Mouse (Mus musculus): Measurements from ENCODE around the gene Anks1b. TPM values are rescaled to one million over a fixed set of nuclear protein-coding genes. Genes with fewer than 3 reads are reported as not detected.

Anks1b gene
- total RNA-seq, 2 experiments from 2014 or later = 0.09 to 0.17 TPM

DNA sequence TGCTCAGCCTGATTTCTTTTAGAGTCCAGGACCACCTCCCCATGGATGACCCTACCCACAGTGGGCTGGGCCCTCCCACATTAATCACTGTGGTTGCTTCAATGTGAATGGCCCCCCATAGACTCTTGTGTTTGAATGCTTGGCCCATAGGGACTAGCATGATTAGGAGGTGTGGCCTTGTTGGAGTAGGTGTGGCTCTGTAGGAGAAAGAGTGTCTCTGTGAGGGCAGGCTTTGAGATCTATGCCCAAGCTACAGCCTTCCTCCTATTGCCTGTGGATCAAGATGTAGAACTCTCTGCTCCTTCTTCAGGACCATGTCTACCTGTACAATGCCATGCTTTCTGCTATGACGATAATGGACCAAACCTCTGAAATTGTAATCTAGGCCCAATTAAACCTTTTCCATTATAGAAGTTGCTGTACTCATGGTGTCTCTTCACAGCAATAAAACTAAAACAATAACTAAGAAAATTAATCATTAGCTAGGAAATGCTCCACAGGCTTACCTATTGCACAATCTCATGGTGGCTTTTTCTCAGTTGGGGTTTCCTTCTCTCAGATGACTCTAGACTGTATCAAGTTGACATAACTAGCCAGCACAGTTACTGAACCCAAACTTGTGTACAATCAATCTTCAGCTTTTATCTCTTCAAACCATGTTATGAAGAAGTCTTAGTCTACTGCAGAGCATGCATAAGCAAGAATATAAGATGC is 73.5 kb downstream of the Anks1b start:
- DNase-seq (ENCODE audit: low spot score) = no peak

DNA sequence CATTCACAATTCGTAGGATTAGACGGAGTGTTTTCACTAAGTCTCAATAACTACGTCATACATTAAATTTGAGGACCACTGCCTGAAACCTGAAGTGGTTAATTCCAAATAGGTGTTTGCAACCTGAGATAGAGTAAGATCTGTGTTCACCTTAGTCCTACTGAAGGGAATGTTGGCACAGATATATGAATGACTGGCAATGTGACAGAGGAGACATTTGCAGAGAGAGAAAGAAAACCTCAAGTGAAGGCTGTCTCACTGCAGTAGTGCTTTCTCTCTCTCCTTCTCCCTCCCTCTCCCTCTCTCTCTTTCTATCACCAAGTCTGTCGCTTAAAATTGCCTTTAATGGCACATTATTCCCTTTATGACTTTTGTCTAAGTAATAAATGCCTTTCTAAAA is 101.1 kb downstream of the Anks1b start:
- no peak for DNase-seq (ENCODE audit: low spot score)

DNA sequence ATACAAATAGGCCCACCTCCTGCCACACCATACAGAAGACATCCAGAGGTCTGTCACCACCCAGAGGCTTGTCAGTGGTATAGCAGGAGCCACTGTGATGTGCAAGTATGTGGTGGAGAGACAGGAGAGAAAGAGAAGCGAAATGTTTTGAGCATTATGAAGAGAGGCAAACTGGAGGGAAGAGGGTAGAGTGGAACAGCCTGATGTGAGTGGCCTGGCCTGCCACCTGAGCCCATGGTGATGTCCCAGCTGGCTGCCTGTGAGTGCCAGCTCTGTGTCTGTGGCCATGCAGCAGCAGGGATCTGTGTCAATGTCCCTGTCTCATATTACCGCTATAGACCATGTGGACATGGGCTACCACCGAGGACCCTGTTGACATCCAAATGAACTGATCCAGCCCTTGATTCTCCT is 102.1 kb downstream of the Anks1b start:
- no peak for DNase-seq (ENCODE audit: low spot score)

DNA sequence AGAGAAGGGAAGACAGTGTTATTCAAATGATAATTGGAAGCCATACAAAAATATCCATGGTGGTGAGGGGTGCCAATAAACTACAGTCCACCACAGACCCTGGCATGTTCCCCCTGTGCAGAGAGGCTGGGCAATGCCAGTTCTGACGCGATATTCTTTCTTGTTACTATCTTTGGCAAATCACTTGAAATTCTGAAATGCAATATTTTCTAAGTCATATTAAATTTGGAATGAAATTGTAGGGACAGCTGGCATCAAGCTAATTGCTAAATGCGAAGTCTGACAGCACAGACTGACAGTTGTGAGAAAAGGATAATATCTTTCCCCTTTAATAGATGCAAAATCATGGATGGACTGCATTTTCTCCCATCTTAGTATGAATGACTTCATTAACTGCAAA is 103.3 kb downstream of the Anks1b start:
- no peak for DNase-seq (ENCODE audit: low spot score)

DNA sequence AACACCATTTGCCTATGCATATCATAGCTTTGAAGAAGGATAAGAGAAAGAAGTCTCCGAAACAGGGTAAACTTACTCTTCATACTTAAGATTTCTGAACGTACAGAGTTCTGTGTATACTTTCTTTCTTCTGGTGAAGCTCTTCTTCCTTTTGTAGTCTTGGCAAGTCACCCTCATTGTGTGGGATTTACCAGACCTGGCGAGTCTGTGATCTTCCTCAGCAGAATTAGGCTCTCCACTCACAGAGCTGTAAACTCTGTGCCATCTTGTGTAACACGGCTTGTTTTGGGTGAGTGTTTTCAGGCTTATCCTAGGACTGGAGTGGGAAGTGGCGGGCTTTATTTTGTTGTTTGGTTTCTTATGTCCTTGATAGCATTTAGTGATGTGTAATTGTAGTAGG is 120.9 kb downstream of the Anks1b start:
- DNase-seq (ENCODE audit: low spot score) = no peak

DNA sequence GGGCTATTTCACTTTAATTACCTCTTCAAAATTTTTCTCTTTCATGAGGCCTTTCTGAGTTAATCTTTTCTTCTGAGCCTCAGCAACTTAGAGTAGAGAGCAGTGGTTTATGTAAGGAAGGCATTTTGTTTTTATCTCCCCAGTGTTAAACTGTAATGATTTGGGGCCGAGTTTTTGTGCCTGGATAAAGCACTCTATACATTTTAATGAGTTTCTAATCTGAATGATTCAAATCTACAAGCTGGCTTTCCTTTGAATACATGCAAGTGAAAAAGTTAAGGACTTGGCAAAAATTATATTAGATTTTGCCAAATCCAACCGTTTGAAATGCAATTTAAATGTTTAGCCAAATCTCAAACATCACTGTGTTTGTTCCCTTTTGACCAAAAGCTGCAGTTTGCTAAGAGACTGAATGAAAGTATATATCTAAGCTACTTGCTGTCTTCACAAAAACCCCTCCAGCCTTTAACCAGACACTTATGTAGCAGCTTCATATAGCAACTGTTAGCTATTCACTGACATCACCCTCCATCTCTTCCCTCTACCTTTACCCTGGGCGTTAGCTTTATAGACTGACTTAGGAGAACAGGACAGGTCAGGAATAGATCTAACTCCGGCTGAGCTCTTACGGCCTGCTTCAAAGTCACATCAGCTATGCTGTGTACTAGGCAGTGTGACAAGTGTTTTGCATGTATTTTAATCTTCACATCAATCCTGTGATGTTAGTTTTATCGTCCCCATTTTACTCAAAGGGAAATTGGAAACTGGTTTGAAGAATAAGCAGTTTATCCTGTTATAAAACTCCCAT is 122.5 kb downstream of the Anks1b start:
- no peak for DNase-seq (ENCODE audit: low spot score)

DNA sequence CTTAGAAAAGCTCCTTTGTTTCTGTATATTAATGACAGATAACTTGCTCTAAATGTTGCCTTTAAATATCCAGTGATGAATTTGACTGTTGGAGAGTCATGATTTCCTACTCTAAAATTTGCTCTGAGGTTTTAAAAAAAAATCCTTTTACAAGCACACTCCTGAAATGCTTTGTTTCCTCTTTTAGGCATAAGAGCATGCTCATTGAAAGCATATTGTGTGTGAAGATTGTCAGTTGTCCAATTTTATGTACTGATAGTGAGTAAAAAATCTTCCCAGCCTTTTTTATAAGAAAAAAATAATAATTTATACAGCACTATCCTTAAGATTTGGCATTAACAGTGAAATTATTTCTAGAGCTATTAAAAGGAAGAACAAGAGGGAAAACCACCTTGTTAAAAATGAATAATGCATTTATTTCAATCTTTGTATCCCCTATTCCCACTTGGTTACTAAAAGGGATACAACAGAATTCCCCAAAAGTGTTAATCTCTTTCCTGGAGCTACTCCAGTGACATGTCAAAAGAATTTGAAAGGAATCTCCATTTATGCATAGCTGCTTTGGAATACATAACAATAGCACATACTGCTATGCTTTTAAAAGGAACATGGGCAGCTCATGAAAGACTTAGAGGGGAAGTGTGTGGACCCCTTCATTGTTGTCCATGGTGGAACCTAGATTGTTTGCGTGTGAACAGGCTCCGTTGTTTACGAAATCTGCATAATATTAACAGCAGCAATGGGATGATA is 130.8 kb downstream of the Anks1b start:
- no peak for DNase-seq (ENCODE audit: low spot score)

DNA sequence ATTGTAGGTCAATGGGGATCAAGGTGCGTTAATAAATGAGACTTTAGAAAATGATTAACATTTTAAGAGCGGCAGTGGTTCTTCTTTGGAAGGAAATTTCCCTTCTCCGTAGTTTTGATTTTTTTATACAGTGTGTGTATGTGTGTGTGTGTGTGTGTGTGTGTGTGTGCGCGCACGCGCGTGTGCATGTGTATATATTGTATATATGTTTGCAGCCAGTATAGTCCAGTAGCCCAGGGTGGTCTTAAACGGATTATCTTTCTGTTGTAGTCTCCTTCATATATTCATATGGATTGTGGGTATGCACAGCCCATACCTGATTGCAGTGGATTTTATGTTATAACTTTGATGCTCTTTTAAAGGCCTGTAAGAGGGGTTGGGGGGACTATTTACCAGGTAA is 131.6 kb downstream of the Anks1b start:
- no peak for DNase-seq (ENCODE audit: low spot score)

DNA sequence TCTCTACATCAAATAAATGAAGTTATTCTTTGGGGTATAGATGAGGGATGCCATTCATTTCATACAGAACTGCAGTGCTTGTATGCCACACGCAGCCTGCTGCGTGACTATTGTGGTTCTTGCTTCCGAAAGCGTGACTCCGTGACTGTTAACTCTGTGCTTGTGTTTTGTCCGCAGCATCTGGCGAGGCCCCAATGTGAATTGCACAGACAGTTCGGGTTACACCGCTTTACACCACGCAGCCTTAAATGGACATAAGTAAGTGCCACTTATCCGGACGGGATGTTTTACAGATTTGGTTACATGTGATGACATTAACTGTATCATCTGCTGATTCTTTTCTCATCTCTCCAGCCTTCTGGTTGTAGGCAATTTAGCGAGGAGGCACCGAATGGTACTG is 159.7 kb downstream of the Anks1b start:
- DNase-seq (ENCODE audit: low spot score) = no peak

DNA sequence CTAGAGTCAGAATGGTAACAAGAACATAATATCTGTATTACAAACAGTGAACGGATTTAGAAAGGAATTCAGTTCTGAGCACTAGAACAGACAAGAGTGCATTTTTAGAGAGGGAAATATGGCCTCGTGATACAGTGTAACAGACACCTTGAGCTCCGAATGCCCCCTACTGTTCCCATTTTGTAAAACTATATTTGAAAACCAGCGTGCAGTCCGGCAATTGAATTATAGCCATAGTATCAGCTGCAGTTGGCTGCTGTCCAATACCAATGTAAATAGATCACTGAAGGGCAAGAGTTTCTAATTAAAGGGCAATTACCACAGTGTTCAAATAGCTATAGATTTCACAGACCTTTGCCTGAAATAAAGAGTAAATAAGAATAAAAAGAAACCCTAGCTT is 170.0 kb downstream of the Anks1b start:
- DNase-seq (ENCODE audit: low spot score) = no peak

DNA sequence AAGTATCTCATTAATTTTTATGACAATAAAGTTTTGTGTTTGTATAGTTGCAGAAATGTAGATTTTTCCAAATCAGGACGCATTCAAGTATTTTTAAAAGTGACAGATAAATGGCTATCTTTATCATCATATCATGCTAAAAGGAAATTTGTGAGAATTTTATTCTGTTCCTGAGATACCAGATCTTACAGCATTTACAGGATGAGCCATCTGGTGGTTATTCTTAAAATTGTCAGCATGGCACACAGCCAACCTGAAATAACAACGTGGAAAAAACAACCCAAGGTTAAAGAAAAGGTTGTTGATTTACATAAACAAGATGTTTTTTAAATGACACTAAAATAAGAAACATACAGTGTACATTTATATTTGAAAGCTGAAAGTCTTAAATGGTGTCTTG is 170.5 kb downstream of the Anks1b start:
- no peak for DNase-seq (ENCODE audit: low spot score)

DNA sequence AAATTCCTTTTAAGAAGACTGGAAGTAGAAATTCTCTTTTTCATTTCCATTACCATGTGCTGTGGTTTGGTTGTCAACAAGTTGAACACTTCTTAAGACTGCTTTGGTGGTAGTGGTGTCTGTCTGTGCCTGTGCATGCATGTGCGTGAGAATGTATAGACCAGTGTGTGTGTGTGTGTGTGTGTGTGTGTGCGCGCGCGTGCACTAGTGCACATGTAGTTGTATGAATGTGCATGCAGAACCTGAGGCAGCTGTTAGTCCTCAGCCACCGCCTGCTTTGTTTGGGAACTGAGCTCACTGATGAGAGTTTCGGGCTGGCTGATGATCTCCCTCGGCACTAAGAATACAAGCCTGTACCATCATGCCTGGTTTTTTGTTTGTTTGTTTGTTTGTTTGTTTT is 170.9 kb downstream of the Anks1b start:
- no peak for DNase-seq (ENCODE audit: low spot score)

DNA sequence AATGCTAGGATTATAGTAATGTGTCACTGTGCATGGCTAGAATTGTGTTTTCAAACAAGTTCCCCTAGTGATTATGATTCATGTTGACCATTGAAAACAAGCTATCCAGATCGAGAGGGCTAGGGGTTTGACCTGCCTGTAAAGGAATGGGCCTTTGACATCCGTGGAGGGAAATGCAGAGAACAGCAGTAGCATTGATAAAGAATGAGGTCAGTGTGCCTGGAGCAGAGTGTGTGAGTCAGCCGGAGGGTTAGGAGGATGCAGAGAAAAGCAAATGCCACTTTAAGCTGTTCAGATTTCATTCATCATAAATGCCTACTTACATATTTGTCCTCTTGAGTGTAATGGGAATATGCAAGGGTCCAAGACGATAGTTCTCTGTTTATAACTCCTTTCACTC is 195.3 kb downstream of the Anks1b start:
- DNase-seq (ENCODE audit: low spot score) = no peak

DNA sequence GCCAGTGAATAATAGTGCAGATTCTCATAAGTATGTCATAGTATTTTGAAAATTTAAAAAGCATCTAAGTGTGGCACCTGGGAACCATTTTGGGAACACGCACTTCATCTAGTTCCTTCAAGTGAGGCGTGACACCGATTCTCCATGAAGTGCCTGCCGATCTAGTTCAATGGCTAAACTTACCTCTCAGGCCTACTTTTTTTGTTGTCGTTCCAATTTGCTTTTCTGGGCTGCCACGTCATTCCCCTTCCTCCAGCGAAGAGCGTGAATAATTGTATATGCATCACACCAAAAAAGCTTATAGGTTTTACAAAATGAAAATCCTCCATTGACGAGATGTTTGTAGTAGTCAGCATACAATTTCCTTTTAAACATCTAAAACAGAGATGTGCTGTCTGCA is 204.6 kb downstream of the Anks1b start:
- DNase-seq (ENCODE audit: low spot score) = no peak

DNA sequence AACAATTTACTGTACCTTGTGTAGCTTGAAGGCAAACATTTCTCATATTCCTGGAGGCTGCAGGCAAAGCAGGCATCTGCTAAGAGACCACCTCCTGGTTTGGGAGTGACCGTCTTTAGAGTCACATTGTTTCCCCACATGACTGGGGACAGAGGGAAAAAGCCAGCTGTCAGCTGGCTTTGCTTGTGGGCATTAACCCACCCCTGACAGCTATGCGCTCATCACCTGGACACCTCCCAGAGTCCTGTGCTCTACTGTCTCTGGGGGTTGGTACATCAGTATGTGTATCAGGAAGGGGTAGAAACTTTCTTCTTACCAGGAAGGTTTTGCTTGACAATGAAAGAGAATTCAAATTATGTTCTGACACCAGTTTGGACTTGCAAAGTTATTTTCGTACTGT is 207.8 kb downstream of the Anks1b start:
- no peak for DNase-seq (ENCODE audit: low spot score)

DNA sequence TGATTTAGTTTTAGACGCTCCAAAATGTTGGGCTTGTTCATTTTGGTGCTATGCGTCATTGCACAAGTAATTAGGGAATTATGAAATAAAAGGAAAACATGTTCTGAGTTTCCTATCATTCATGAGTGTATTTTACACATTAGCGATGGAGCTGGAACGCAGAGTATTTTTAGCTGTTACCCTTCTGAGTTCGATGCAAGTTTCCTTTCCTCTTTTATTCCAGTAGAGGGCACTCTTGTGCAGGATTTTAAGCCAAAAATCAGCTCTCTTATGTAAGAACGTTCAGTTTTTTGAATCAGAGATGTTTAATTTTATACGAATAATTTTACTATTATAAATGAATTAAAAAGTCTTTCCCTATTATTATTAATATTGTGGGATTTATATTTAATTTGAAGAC is 208.3 kb downstream of the Anks1b start:
- no peak for DNase-seq (ENCODE audit: low spot score)

DNA sequence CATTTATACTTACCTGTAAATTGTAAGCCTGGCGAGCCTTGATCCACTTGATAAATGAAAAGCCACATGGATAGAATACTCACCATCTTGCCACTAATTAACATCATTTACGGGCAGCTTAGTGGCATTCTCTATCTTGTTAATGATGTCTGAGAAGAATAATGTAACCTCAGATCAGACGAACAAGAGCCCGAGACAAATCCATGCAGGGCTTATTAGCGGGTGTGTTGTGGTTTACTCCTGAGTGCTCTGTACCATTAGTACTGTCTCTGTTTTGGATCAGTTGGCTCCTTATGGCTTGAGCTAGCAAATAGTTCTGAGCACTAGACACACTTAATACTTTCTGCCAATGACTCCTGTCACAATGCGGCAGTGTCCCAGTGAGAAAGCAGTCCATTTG is 220.6 kb downstream of the Anks1b start:
- no peak for DNase-seq (ENCODE audit: low spot score)

DNA sequence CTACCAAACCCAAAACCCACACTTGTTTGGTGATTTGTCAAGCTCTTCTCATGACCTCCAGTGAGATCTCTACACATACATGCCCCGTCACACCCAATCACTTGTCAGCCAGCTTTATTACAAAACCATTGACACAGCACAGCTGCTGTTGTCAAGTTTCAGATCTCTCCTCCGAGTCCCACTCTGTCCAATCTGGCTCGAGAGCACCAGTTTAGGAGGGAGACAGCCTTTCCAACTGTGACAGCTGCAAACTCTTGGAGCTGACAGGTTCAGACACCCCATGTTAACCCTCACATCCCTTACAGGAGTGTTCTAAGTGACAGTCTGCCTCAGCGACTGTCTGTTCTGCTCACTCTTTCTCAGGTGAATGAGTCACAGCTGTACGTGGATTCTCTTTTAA is 239.4 kb downstream of the Anks1b start:
- DNase-seq (ENCODE audit: low spot score) = no peak

DNA sequence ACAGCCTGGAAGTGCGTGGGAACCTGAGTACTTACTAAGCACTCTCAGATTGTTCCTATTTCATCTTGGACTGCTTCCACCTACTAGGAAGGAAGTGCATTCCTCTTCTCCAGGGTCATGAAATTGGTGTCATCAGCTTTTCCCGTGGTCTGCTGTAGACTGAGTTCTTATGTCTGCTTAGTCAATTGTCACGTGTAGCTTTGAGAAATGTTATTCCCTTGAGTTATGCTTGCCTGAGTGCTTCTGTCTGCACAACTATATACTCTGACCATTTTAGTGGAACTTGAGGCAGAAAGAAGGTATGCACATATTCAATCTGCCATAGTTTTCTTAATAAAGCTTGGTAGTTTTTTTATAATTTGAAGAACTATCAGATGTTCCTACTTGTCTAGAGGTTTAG is 243.6 kb downstream of the Anks1b start:
- no peak for DNase-seq (ENCODE audit: low spot score)

DNA sequence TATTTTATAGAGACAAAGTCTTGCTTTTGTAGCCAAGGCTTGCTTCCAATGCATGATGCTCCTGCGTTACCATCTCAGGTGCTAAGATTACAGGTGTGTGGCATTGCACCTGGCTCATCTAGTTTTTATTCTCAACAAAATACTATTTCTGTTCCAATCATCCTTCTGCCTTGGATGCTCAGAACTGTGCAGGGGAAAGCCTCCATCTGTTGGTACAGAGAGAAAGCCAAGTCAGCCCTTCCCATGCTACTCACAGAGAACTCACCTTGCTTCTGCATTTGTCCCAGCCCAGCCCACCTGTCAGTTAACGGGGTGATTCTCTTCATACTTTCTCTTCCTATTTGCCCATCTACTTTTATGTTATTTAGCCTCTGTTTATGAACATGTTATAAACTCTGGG is 244.5 kb downstream of the Anks1b start:
- DNase-seq (ENCODE audit: low spot score) = no peak

DNA sequence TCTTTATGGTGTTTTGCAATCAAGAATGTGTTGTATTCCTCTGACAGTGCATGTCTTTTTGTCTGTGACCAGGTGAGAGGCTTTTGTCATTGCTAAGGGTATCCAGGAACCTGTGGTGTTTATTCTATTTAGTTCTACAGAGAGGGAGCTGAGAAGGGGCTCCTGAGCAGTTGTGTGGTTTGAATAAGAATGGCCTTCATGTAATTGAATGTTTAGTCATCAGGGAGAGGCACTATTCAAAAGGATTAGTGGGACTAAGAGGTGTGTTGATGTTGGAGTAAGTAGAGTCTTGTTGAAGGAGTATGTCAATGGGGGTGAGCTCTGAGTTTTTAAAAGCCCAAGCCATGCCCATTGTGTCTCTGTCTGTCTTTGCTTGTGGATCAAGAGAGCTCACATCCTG is 264.2 kb downstream of the Anks1b start:
- no peak for DNase-seq (ENCODE audit: low spot score)

DNA sequence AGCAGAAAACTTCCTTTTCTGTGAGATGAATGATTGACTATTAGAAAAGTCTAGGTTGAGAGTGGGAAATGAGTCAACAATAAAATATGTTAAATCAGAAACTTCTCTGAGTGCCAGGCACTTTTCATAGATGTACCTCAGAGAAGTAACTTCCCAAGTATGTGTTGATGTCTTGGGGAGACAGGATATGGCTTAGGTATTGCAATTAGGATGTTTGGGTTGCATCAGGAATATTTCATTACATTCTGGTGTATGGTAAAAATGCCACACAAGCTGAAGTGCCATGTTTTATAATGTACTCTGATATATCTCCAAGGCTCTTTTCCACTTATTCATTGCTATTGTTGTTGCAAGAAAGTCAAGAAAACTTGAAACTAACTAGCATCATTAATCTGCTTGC is 267.6 kb downstream of the Anks1b start:
- no peak for DNase-seq (ENCODE audit: low spot score)

DNA sequence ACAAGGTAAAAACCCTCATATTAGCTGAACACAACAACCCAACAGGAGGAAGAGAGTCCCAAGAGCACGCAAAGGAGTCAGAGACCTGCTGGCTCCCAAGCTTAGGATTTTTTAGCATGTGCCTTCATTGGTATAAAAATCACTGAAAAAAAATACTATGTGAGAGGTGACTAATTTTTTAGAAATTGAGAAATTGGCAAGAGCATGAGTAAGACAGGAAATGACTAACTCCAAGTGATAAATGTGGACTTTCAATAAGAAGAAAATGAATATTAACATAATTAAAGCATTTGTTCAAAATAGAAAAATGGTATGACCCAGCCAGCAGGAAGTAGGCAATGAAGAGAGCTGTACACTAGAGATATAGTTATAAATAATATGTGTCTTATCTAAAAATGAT is 271.1 kb downstream of the Anks1b start:
- DNase-seq (ENCODE audit: low spot score) = no peak
